Mouse (Mus musculus) liver, embryonic 14.5 days (tissue): ENCODE measurements around the gene Fgf7.

Source experiments
- CTCF ChIP-seq: IDR thresholded peaks from 2 replicates; pipeline ENCODE4 v1.5.1; 2016; ENCODE audit warnings: antibody characterized with exemption, low read depth, control low read depth
- EP300 ChIP-seq: IDR thresholded peaks from 2 replicates; pipeline ENCODE4 v1.6.1; 2016; ENCODE audit warnings: antibody characterized with exemption, low read depth

- TF ChIP-seq CTCF (no peak), EP300 (no peak)
These were observed 6.2 kb downstream of the Fgf7 start for GRCm38 (mm10) chr2:126040651-126041050.
